Mouse (Mus musculus): Measurements from ENCODE around the gene Znrf1. TPM values are rescaled to one million over a fixed set of nuclear protein-coding genes. Genes with fewer than 3 reads are reported as not detected.

Gene Znrf1
- polyA plus RNA-seq, 1 experiment from 2014 or later, result 99.8 TPM

- no peak for ATAC-seq (replicated peaks)
- Histone ChIP-seq H3K4me1 (peaks cover 31% of the 10 kb centered on the region), H3K4me3 (no peak overlapping the region), H3K4me2 (replicated peaks) (no peak overlapping the region), H3K27ac (replicated peaks) (no peak overlapping the region), H3K9me3 (no peaks in the 10 kb centered on the region), H3K27me3 (no peaks in the 10 kb centered on the region), H3K36me3 (no peaks in the 10 kb centered on the region), H3K9ac (replicated peaks) (no peak overlapping the region)
- 90% methylated on average over 4 of the region's 4 CpGs for WGBS
Observed at GRCm38 (mm10) chr8:111575492-111575891, 39.6 kb downstream of the Znrf1 start.

- Histone ChIP-seq H3K9ac (replicated peaks) (no peak overlapping the region), H3K4me3 (no peak overlapping the region), H3K4me1 (peaks cover 27% of the 10 kb centered on the region), H3K4me2 (replicated peaks) (no peak overlapping the region), H3K9me3 (no peaks in the 10 kb centered on the region), H3K27me3 (no peaks in the 10 kb centered on the region), H3K36me3 (no peaks in the 10 kb centered on the region), H3K27ac (replicated peaks) (no peak overlapping the region)
- ATAC-seq (replicated peaks), result no peak
Observed at GRCm38 (mm10) chr8:111576501-111576900, 40.6 kb downstream of the Znrf1 start.

- 90% methylated on average over 9 of the region's 9 CpGs for WGBS
- Histone ChIP-seq H3K9ac (replicated peaks) (no peak overlapping the region), H3K9me3 (no peaks in the 10 kb centered on the region), H3K36me3 (no peaks in the 10 kb centered on the region), H3K4me3 (no peak overlapping the region), H3K27ac (replicated peaks) (no peak overlapping the region), H3K27me3 (no peaks in the 10 kb centered on the region), H3K4me1 (peaks cover 18% of the 10 kb centered on the region), H3K4me2 (replicated peaks) (no peak overlapping the region)
- ATAC-seq (replicated peaks), result no peak
Observed at GRCm38 (mm10) chr8:111577880-111578533, 42.1 kb downstream of the Znrf1 start.

GRCm38 (mm10) chr8:111579318-111579717 is 43.4 kb downstream of the Znrf1 start:
- H3K36me3 ChIP-seq, result no peaks in the 10 kb centered on the region
- no peak overlapping the region for H3K4me3 ChIP-seq
- no peak overlapping the region for H3K9ac ChIP-seq (replicated peaks)
- H3K9me3 ChIP-seq, result no peaks in the 10 kb centered on the region
- 91% methylated on average over 1 of the region's 1 CpGs for WGBS
- no peak overlapping the region for H3K27ac ChIP-seq (replicated peaks)
- ATAC-seq (replicated peaks), result no peak
- no peak overlapping the region for H3K4me2 ChIP-seq (replicated peaks)
- H3K27me3 ChIP-seq, result no peaks in the 10 kb centered on the region
- peaks cover 8% of the 10 kb centered on the region; the same call in 1 of the 2 replicates for H3K4me1 ChIP-seq

DNA sequence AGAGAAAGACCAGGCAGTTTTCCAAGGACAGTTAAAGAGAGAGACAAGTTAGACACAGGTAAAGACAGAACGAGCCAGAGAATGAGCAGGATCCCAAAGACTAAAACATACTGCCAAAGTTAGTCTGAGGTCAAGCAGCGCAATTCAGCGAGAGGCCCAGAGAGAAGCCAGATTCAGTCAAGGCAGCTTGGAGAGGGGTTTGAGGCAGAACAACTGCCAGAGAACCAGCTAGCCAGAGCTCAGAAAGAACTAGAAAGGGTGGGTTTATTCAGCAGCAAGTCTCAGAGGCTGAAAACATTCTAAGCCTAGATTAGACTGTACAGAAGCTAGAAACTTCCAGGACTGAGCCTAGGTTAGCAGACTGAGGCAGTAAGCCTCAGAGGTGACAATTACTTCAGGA is 44.4 kb downstream of the Znrf1 start:
- no peak overlapping the region for H3K27ac ChIP-seq (replicated peaks)
- no peak overlapping the region for H3K4me2 ChIP-seq (replicated peaks)
- WGBS, result 87% methylated on average over 3 of the region's 3 CpGs
- H3K27me3 ChIP-seq, result no peaks in the 10 kb centered on the region
- H3K4me3 ChIP-seq, result no peak overlapping the region
- H3K36me3 ChIP-seq, result no peaks in the 10 kb centered on the region
- ATAC-seq (replicated peaks), result no peak
- no peak overlapping the region for H3K9ac ChIP-seq (replicated peaks)
- no peaks in the 10 kb centered on the region for H3K9me3 ChIP-seq
- H3K4me1 ChIP-seq, result peaks cover 8% of the 10 kb centered on the region; the same call in 1 of the 2 replicates

GRCm38 (mm10) chr8:111582386-111582785 is 46.5 kb downstream of the Znrf1 start:
- 53% methylated on average over 3 of the region's 3 CpGs for WGBS
- ATAC-seq (replicated peaks), result no peak
- no peaks in the 10 kb centered on the region for H3K9me3 ChIP-seq
- H3K27ac ChIP-seq (replicated peaks), result peak overlapping the region; percentile 31; the same call in 1 of the 2 replicates
- no peak overlapping the region for H3K9ac ChIP-seq (replicated peaks)
- no peaks in the 10 kb centered on the region for H3K36me3 ChIP-seq
- no peaks in the 10 kb centered on the region for H3K27me3 ChIP-seq
- H3K4me3 ChIP-seq, result no peak overlapping the region
- H3K4me2 ChIP-seq (replicated peaks), result no peak overlapping the region
- peaks cover 8% of the 10 kb centered on the region; the same call in 1 of the 2 replicates for H3K4me1 ChIP-seq

GRCm38 (mm10) chr8:111584946-111585345 is 49.0 kb downstream of the Znrf1 start:
- Histone ChIP-seq H3K27me3 (no peaks in the 10 kb centered on the region), H3K9ac (replicated peaks) (no peak overlapping the region), H3K4me1 (peaks cover 8% of the 10 kb centered on the region; the same call in 1 of the 2 replicates), H3K36me3 (no peaks in the 10 kb centered on the region), H3K4me2 (replicated peaks) (no peak overlapping the region), H3K4me3 (no peak overlapping the region), H3K27ac (replicated peaks) (no peak overlapping the region), H3K9me3 (no peaks in the 10 kb centered on the region)
- ATAC-seq (replicated peaks), result no peak
- 92% methylated on average over 3 of the region's 3 CpGs for WGBS

- H3K27ac ChIP-seq (replicated peaks), result no peak overlapping the region
- no peak for ATAC-seq (replicated peaks)
- WGBS, result 100% methylated on average over 1 of the region's 1 CpGs
- H3K9ac ChIP-seq (replicated peaks), result no peak overlapping the region
- no peaks in the 10 kb centered on the region for H3K9me3 ChIP-seq
- H3K27me3 ChIP-seq, result no peaks in the 10 kb centered on the region
- peaks cover 14% of the 10 kb centered on the region for H3K4me1 ChIP-seq
- H3K36me3 ChIP-seq, result no peaks in the 10 kb centered on the region
- no peak overlapping the region for H3K4me2 ChIP-seq (replicated peaks)
- no peak overlapping the region for H3K4me3 ChIP-seq
Observed at GRCm38 (mm10) chr8:111587545-111588094, 51.7 kb downstream of the Znrf1 start.

DNA sequence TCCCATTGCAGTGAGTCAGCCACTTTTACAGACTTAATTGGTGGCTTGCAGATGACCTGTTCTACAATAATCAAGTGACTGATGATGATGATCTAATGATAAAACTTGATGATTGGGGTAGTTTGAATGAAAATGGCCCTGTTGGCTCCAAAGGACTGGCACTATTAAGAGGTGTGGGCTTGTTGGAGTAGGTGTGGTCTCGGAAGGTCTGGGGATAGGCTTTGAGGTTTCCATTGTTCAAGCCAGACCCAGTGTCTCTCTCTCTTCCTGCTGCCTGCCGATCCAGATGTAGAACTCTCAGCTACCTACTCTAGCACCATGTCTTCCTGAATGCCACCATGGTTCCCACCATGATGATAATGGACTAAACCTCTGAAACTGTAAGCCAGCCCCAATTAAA is 52.4 kb downstream of the Znrf1 start:
- H3K9ac ChIP-seq (replicated peaks), result no peak overlapping the region
- no peak for ATAC-seq (replicated peaks)
- 92% methylated on average over 2 of the region's 2 CpGs for WGBS
- no peaks in the 10 kb centered on the region for H3K36me3 ChIP-seq
- H3K9me3 ChIP-seq, result no peaks in the 10 kb centered on the region
- H3K4me2 ChIP-seq (replicated peaks), result no peak overlapping the region
- H3K27ac ChIP-seq (replicated peaks), result no peak overlapping the region
- H3K4me1 ChIP-seq, result peaks cover 21% of the 10 kb centered on the region
- no peaks in the 10 kb centered on the region for H3K27me3 ChIP-seq
- H3K4me3 ChIP-seq, result no peak overlapping the region

GRCm38 (mm10) chr8:111590214-111590613 is 54.3 kb downstream of the Znrf1 start:
- Histone ChIP-seq H3K4me3 (no peak overlapping the region), H3K4me2 (replicated peaks) (no peak overlapping the region), H3K9me3 (no peaks in the 10 kb centered on the region), H3K9ac (replicated peaks) (no peak overlapping the region), H3K4me1 (peaks cover 28% of the 10 kb centered on the region), H3K36me3 (no peaks in the 10 kb centered on the region), H3K27ac (replicated peaks) (no peak overlapping the region), H3K27me3 (no peaks in the 10 kb centered on the region)
- ATAC-seq (replicated peaks), result no peak
- WGBS, result 91% methylated on average over 3 of the region's 3 CpGs

DNA sequence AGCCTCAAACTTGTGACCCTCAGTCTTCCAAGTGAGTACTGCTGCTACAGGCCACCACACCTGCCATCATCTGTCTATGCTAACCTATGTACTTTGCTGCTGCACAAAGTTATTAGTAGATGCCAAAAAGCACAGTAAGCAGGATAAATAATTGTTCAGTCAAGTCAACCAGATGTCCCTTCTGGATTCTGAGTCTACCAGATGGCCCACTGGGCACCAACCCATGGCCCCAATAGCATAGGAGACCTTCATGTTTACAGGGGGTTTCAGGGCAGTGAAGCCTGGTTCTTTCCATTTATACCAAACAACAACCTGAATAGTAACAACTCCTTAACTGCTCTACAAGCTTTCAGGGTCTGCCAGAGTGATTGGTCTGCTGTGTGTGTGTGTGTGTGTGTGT is 55.3 kb downstream of the Znrf1 start:
- Histone ChIP-seq H3K9ac (replicated peaks) (no peak overlapping the region), H3K27ac (replicated peaks) (no peak overlapping the region), H3K4me2 (replicated peaks) (no peak overlapping the region), H3K4me3 (no peak overlapping the region), H3K27me3 (no peaks in the 10 kb centered on the region), H3K4me1 (peaks cover 34% of the 10 kb centered on the region), H3K9me3 (no peaks in the 10 kb centered on the region), H3K36me3 (no peaks in the 10 kb centered on the region)
- no peak for ATAC-seq (replicated peaks)

DNA sequence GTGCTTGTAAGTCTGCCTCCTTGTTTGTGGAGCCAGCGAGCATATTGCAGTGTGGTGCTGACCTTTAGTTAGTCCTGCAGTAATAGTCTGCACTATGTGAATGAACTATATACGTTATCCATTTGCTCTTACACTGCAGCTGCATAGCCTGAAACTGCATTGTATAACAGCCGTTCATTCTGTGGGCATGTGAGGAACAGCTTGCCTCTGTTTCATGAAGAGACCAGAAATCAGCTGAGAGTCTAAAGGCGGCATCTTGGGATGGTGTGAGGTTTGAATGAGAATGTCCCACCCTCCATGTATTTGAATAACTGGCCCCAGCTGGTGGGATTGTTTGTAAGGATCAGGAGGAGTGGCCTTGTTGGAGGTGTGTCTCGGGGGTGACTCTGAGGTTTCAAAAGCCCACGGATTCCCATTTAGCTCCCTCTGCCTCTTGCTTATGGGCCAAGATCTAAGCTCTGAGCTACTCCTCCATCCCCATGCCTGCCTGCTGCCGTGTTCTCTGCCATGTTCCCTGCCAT is 56.6 kb downstream of the Znrf1 start:
- 59% methylated on average over 7 of the region's 7 CpGs for WGBS
- Histone ChIP-seq H3K36me3 (no peaks in the 10 kb centered on the region), H3K4me3 (no peak overlapping the region), H3K27ac (replicated peaks) (no peak overlapping the region), H3K27me3 (no peaks in the 10 kb centered on the region), H3K4me2 (replicated peaks) (no peak overlapping the region), H3K9ac (replicated peaks) (no peak overlapping the region), H3K9me3 (no peaks in the 10 kb centered on the region), H3K4me1 (peaks cover 45% of the 10 kb centered on the region)
- ATAC-seq (replicated peaks), result no peak

Measured in forebrain, embryonic 15.5 days (tissue).